Mouse (Mus musculus) frontal cortex, postnatal 10 days (tissue): Measurements from ENCODE around the gene Adgrv1.

Source experiments
- DNase-seq, 2 experiments: peaks; one replicate each; pipeline ENCODE4 v3.0.0; 2022; ENCODE audit warnings: low spot score in 2 of 2, mixed read lengths in 1 of 2

The Adgrv1 gene

GRCm38 (mm10) chr13:81424002-81424401, 209.0 kb downstream of the Adgrv1 start:
- DNase-seq, result no peak

GRCm38 (mm10) chr13:81407881-81408460, 225.0 kb downstream of the Adgrv1 start:
- DNase-seq, result no peak

GRCm38 (mm10) chr13:81402826-81403225, 230.1 kb downstream of the Adgrv1 start:
- no peak for DNase-seq

GRCm38 (mm10) chr13:81402191-81402590, 230.8 kb downstream of the Adgrv1 start:
- no peak for DNase-seq

GRCm38 (mm10) chr13:81401742-81402141, 231.2 kb downstream of the Adgrv1 start:
- no peak for DNase-seq

- DNase-seq, result peak; percentile 6 to 11
Observed at GRCm38 (mm10) chr13:81385597-81386362, 247.2 kb downstream of the Adgrv1 start.

- no peak for DNase-seq
Observed at GRCm38 (mm10) chr13:81381835-81382234, 251.1 kb downstream of the Adgrv1 start.

- DNase-seq, result no peak
Observed at GRCm38 (mm10) chr13:81370801-81371456, 262.0 kb downstream of the Adgrv1 start.

GRCm38 (mm10) chr13:81370196-81370595, 262.8 kb downstream of the Adgrv1 start:
- no peak for DNase-seq

GRCm38 (mm10) chr13:81369564-81369963, 263.4 kb downstream of the Adgrv1 start:
- no peak for DNase-seq

- no peak for DNase-seq
Observed at GRCm38 (mm10) chr13:81368987-81369386, 264.0 kb downstream of the Adgrv1 start.

- DNase-seq, result no peak
Observed at GRCm38 (mm10) chr13:81367681-81368376, 265.1 kb downstream of the Adgrv1 start.

GRCm38 (mm10) chr13:81360338-81360737, 272.6 kb downstream of the Adgrv1 start:
- no peak for DNase-seq

GRCm38 (mm10) chr13:81358766-81359165, 274.2 kb downstream of the Adgrv1 start:
- no peak for DNase-seq

- DNase-seq, result no peak
Observed at GRCm38 (mm10) chr13:81358365-81358764, 274.6 kb downstream of the Adgrv1 start.

GRCm38 (mm10) chr13:81357215-81357614, 275.7 kb downstream of the Adgrv1 start:
- no peak for DNase-seq

- DNase-seq, result no peak
Observed at GRCm38 (mm10) chr13:81354587-81354986, 278.4 kb downstream of the Adgrv1 start.

- no peak for DNase-seq
Observed at GRCm38 (mm10) chr13:81352296-81352695, 280.7 kb downstream of the Adgrv1 start.

- DNase-seq, result no peak
Observed at GRCm38 (mm10) chr13:81351462-81352155, 281.3 kb downstream of the Adgrv1 start.

- DNase-seq, result no peak
Observed at GRCm38 (mm10) chr13:81347261-81347980, 285.5 kb downstream of the Adgrv1 start.
